Mouse (Mus musculus): ENCODE measurements around the gene Rnf157. TPM values are rescaled to one million over a fixed set of nuclear protein-coding genes. Genes with fewer than 3 reads are reported as not detected.

The Rnf157 gene
- polyA plus RNA-seq, 2 experiments = 0.57 to 0.66 TPM

DNA sequence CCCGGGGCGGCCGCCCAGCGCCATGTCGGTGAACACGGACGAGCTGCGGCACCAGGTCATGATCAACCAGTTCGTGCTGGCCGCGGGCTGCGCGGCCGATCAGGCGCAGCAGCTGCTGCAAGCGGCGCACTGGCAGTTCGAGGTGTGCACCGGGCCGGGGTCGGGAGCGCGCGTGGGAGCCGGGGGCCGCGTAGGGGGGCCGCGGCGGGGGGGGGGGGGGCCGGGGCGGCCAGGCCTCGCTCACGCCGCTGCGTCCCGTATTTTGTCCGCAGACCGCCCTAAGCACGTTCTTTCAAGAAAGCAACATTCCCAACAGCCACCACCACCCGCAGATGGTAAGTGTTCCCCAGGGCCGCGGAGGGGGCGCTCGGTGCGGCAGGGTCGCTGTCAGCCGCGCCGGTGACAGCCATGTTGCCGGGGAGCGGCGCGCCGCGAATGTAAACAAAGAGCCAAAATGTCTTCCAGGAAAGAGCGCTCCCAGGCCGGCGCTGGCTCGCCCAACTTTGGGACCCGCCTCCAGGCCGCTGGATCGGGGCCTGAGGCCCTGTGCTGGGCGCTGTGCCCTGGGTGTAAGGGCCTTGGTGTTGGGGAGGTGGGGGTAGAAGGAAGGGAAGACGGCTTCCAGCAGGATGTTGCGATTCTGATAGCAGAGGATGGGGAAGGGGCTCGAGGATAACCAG is 21.6 kb upstream of the Rnf157 start:
- TF ChIP-seq EP300 (IDR thresholded peaks at IDR 0.05; ENCODE audit: low read depth) (no peak), CTCF (IDR thresholded peaks at IDR 0.05; ENCODE audit: low read depth) (no peak)
- H3K27me3 ChIP-seq (ENCODE audit: control insufficient read depth, insufficient read depth, low read length) = no peaks in the 10 kb centered on the region
- peaks cover 26 to 46% of the 10 kb centered on the region in 2 experiments for H3K4me1 ChIP-seq (replicated peaks; ENCODE audit: control insufficient read depth in 2 of 2, insufficient read depth in 2 of 2, low read length in 1 of 2)
- H3K4me2 ChIP-seq (ENCODE audit: low read depth) = peak overlapping the region; percentile 68
- H3K9ac ChIP-seq (replicated peaks) = peak overlapping the region; percentile 88
- DNase-seq (ENCODE audit: low read depth in 3 of 3, low spot score in 3 of 3) = peak in 1 of 3 experiments; percentile 59
- ATAC-seq (ENCODE audit: insufficient read depth) = peak; percentile 3; the same call in 1 of the 2 replicates
- H3K27ac ChIP-seq = peak overlapping the region; percentile 79
- under 1% methylated on average over 32 of the region's 67 CpGs for WGBS (ENCODE audit: insufficient replicate concordance)
- peaks cover 25% of the 10 kb centered on the region for H3K36me3 ChIP-seq (replicated peaks; ENCODE audit: control insufficient read depth, insufficient read depth, low read depth)
- peak overlapping the region; percentile 74 to 98 for H3K4me3 ChIP-seq (ENCODE audit: insufficient read depth in 1 of 2, low read depth in 2 of 2, low read length in 2 of 2)
- no peaks in the 10 kb centered on the region for H3K9me3 ChIP-seq (ENCODE audit: control insufficient read depth, low read length)

DNA sequence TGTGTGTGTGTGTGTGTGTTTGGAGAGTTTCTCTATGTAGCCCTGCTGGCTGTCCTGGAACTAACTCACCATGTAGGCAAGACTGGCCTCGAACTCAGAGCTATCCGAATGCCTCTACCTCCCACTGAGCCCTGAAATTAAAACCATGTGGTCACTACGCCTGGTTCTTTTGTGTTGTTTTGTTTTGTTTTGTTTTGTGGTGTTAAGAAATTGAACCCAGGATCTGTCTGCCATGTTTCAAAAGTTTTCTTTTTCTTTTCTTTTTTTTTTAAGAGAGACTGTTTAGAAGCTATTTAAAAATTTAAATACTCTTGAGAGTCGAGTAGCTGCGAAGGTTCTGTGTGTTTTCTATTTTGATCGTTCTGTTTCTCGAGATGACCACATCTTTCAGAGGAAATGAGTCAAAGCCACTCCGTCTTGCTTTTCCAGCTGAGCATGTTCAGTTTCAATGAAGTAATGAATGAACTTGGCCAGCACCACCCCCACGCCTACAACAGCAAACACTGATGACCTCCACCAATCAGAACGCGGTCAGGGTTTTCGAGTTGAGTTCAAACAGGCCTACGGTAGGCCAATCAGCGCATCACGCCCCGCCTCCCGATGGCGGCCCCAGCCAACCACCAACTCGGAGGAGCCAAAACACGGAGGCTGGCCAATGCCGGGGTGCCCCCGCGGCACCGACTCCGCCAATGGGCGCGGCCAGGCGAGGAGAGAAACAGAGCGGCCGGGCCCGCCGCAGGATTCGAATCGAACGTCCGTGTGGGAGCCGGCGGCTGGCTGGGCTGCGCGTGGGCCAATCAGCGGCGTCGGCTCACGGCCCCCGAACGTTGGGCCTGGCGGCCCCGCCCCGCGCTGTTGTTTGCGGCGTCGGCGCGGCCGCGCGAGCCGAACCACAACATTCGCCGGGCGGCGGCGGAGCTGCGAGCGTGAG is 20.8 kb upstream of the Rnf157 start, which contains the start of gene Ubald2:
Ubald2 (plus strand) TSS at position 739 of the 931 bp plus-strand sequence.
- peak; percentile 93 for ATAC-seq (ENCODE audit: insufficient read depth)
- Histone ChIP-seq H3K4me2 (ENCODE audit: low read depth) (peak within 1 kb of the TSS; percentile 68), H3K4me3 (ENCODE audit: insufficient read depth in 1 of 2, low read depth in 2 of 2, low read length in 2 of 2) (peak within 1 kb of the TSS; percentile 74 to 98), H3K9ac (replicated peaks) (peak within 1 kb of the TSS; percentile 88), H3K36me3 (replicated peaks; ENCODE audit: control insufficient read depth, insufficient read depth, low read depth) (peaks cover 22% of the 10 kb centered on the region), H3K27ac (peak within 1 kb of the TSS; percentile 79), H3K4me1 (replicated peaks; ENCODE audit: control insufficient read depth in 2 of 2, insufficient read depth in 2 of 2, low read length in 1 of 2) (peaks cover 32 to 54% of the 10 kb centered on the region in 2 experiments), H3K27me3 (ENCODE audit: control insufficient read depth, insufficient read depth, low read length) (no peaks in the 10 kb centered on the region), H3K9me3 (ENCODE audit: control insufficient read depth, low read length) (no peaks in the 10 kb centered on the region)
- DNase-seq (ENCODE audit: low read depth in 3 of 3, low spot score in 3 of 3) = peak; percentile 99 to 100 (median 100)
- 3% methylated on average over 60 of the region's 66 CpGs for WGBS (ENCODE audit: insufficient replicate concordance)
- TF ChIP-seq CTCF (IDR thresholded peaks at IDR 0.05; ENCODE audit: low read depth) = no peak
- peak; percentile 46 for TF ChIP-seq EP300 (IDR thresholded peaks at IDR 0.05; ENCODE audit: low read depth)

DNA sequence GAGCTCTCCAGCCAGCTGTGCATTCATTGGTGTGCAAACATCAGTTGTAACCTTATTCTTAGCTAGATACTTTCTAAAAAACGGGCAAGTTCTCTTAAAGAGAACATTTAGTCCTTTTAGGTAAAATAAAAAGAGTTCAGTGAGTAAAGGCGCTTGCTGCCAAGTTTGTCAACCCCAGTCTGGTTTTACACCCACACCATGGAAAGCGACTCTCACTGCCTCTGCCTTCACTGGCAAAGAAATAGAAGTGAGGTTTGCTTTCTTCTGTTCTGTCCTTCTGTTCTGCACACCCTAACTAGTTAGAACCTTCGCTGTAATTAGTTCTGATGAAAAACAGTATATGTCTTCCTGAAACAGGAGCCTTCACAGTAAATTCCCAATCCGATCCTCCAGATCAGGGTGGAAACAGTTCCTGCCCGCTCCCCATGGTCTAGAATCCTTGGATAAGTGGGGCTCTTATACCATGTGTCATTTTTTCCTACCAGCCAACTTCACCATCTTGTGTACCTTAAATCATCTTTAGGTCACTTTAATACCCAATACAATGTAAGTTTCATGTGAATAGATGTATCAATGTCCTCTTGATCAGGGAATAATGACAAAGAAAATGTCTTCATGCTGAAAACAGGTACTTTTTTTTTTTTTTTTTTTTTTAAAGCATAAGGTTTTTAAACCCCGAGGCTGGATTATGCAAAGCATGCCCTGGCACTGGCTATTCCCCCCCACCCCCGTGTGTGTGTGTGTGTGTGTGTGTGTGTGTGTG is 19.9 kb upstream of the Rnf157 start:
- Histone ChIP-seq H3K27ac (peak overlapping the region; percentile 65), H3K4me1 (replicated peaks; ENCODE audit: control insufficient read depth in 2 of 2, insufficient read depth in 2 of 2, low read length in 1 of 2) (peaks cover 32 to 56% of the 10 kb centered on the region in 2 experiments), H3K4me3 (ENCODE audit: insufficient read depth in 1 of 2, low read depth in 2 of 2, low read length in 2 of 2) (no peak overlapping the region), H3K36me3 (replicated peaks; ENCODE audit: control insufficient read depth, insufficient read depth, low read depth) (peaks cover 22% of the 10 kb centered on the region), H3K9ac (replicated peaks) (0 out of 2 replicates have a peak overlapping the region, but pooled peaks have one; percentile 44), H3K4me2 (ENCODE audit: low read depth) (peak overlapping the region; percentile 65), H3K9me3 (ENCODE audit: control insufficient read depth, low read length) (no peaks in the 10 kb centered on the region), H3K27me3 (ENCODE audit: control insufficient read depth, insufficient read depth, low read length) (no peaks in the 10 kb centered on the region)
- TF ChIP-seq EP300 (IDR thresholded peaks at IDR 0.05; ENCODE audit: low read depth) (no peak), CTCF (IDR thresholded peaks at IDR 0.05; ENCODE audit: low read depth) (no peak)
- DNase-seq (ENCODE audit: low read depth in 3 of 3, low spot score in 3 of 3) (no peak), ATAC-seq (ENCODE audit: insufficient read depth) (no peak)
- WGBS (ENCODE audit: insufficient replicate concordance) = 64% methylated on average over 8 of the region's 8 CpGs

DNA sequence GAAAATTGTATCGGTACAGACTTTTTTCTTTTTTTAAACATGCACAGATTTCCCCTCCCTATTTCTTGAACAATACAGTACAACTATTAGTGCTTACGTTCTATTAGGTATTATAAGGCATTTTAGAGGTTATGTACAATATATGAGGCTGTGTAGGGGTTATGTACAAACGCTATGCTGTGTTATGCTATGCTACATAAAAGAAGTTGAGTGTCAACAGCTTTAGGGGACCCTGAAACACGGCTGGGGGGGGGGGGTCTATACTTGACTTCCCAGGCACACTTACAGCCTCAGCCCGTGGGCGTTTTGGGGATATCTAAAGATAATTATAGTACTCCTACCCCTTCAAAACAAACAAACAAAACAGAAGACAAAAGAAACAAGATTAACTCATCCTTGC is 19.3 kb upstream of the Rnf157 start:
- TF ChIP-seq CTCF (IDR thresholded peaks at IDR 0.05; ENCODE audit: low read depth) (no peak), EP300 (IDR thresholded peaks at IDR 0.05; ENCODE audit: low read depth) (no peak)
- no peak for DNase-seq (ENCODE audit: low read depth in 3 of 3, low spot score in 3 of 3)
- Histone ChIP-seq H3K36me3 (replicated peaks; ENCODE audit: control insufficient read depth, insufficient read depth, low read depth) (peaks cover 16% of the 10 kb centered on the region), H3K27me3 (ENCODE audit: control insufficient read depth, insufficient read depth, low read length) (no peaks in the 10 kb centered on the region), H3K9ac (replicated peaks) (no peak overlapping the region), H3K4me2 (ENCODE audit: low read depth) (no peak overlapping the region), H3K4me3 (ENCODE audit: insufficient read depth in 1 of 2, low read depth in 2 of 2, low read length in 2 of 2) (no peak overlapping the region), H3K27ac (no peak overlapping the region), H3K4me1 (replicated peaks; ENCODE audit: control insufficient read depth in 2 of 2, insufficient read depth in 2 of 2, low read length in 1 of 2) (peaks cover 32 to 54% of the 10 kb centered on the region in 2 experiments), H3K9me3 (ENCODE audit: control insufficient read depth, low read length) (no peaks in the 10 kb centered on the region)
- 55% methylated on average over 6 of the region's 6 CpGs for whole genome bisulfite sequencing (ENCODE audit: insufficient replicate concordance)
- no peak for ATAC-seq (ENCODE audit: insufficient read depth)
